Mouse (Mus musculus) myocyte (in vitro differentiated cells): ENCODE measurements at regions not wholly inside any gene's neighbourhood (a gene's known extent, or its start where the extent isn't known, plus 50 kb on each side); places are given as distances from the start of the nearest gene placed in this dataset.

Experiments used
- H3K27me3 ChIP-seq: one replicate; pipeline ENCODE4 v1.6.1; 2011; ENCODE audit not compliant: control insufficient read depth, insufficient read depth, insufficient read length
- H3K36me3 ChIP-seq: one replicate; pipeline ENCODE4 v1.6.1; 2011; ENCODE audit not compliant: control insufficient read depth, insufficient read depth
- H3K4me2 ChIP-seq: one replicate; pipeline ENCODE4 v1.6.1; 2011; ENCODE audit warnings: low read depth, control low read depth
- H3K4me3 ChIP-seq: one replicate; pipeline ENCODE4 v1.5.1; 2011; ENCODE audit warnings: mild to moderate bottlenecking, control low read depth, moderate library complexity
- H3K79me2 ChIP-seq: one replicate; pipeline ENCODE4 v1.6.1; 2011; ENCODE audit not compliant: control insufficient read depth, insufficient read depth
- H3ac ChIP-seq: one replicate; pipeline ENCODE4 v1.6.1; 2011; ENCODE audit not compliant: control insufficient read depth, insufficient read length
- CEBPB ChIP-seq: IDR thresholded peaks from 2 replicates; pipeline ENCODE4 v1.6.1; 2011; ENCODE audit warnings: mild to moderate bottlenecking, moderate library complexity; ENCODE audit not compliant: poor library complexity, insufficient read depth, severe bottlenecking
- E2F4 ChIP-seq: IDR thresholded peaks from one replicate; pipeline ENCODE4 v1.6.1; 2011; ENCODE audit warnings: mild to moderate bottlenecking, control low read depth, moderate library complexity; ENCODE audit not compliant: insufficient read depth
- MAX ChIP-seq: IDR thresholded peaks from one replicate; pipeline ENCODE4 v1.6.1; 2011; ENCODE audit warnings: low read depth, mild to moderate bottlenecking, control low read depth
- MYOD1 ChIP-seq, 3 experiments: IDR thresholded peaks; one replicate each; pipeline ENCODE4 v1.6.1; 2011; ENCODE audit warnings: control low read depth in 2 of 3, low read depth in 2 of 3, mild to moderate bottlenecking in 2 of 3, moderate library complexity in 1 of 3; ENCODE audit not compliant: insufficient read length in 2 of 3, control insufficient read depth in 1 of 3
- MYOG ChIP-seq, 3 experiments: IDR thresholded peaks; one replicate each; pipeline ENCODE4 v1.6.1; 2011; ENCODE audit warnings: control low read depth in 2 of 3, low read depth in 2 of 3, mild to moderate bottlenecking in 2 of 3; ENCODE audit not compliant: insufficient read length in 2 of 3, control insufficient read depth in 1 of 3, insufficient read depth in 1 of 3
- POLR2A ChIP-seq: IDR thresholded peaks from one replicate; pipeline ENCODE4 v1.6.1; 2011; ENCODE audit warnings: low read depth, mild to moderate bottlenecking, control low read depth, moderate library complexity; ENCODE audit not compliant: insufficient read length
- POLR2AphosphoS2 ChIP-seq: IDR thresholded peaks from one replicate; pipeline ENCODE4 v1.6.1; 2011; ENCODE audit warnings: low read depth, control low read depth; ENCODE audit not compliant: insufficient read length
- REST ChIP-seq: IDR thresholded peaks from one replicate; pipeline ENCODE4 v1.6.1; 2011; ENCODE audit warnings: mild to moderate bottlenecking, control low read depth, moderate library complexity; ENCODE audit not compliant: insufficient read depth, insufficient read length
- SRF ChIP-seq: IDR thresholded peaks from one replicate; pipeline ENCODE4 v1.6.1; 2011; ENCODE audit warnings: low read depth; ENCODE audit not compliant: control insufficient read depth, insufficient read length
- TCF12 ChIP-seq: IDR thresholded peaks from one replicate; pipeline ENCODE4 v1.6.1; 2011; ENCODE audit warnings: mild to moderate bottlenecking, control low read depth; ENCODE audit not compliant: poor library complexity, insufficient read depth, severe bottlenecking
- TCF3 ChIP-seq: IDR thresholded peaks from one replicate; pipeline ENCODE4 v1.6.1; 2011; ENCODE audit warnings: low read depth, control low read depth; ENCODE audit not compliant: insufficient read length
- USF1 ChIP-seq: IDR thresholded peaks from one replicate; pipeline ENCODE4 v1.6.1; 2011; ENCODE audit warnings: low read depth, mild to moderate bottlenecking, control low read depth, moderate library complexity

DNA sequence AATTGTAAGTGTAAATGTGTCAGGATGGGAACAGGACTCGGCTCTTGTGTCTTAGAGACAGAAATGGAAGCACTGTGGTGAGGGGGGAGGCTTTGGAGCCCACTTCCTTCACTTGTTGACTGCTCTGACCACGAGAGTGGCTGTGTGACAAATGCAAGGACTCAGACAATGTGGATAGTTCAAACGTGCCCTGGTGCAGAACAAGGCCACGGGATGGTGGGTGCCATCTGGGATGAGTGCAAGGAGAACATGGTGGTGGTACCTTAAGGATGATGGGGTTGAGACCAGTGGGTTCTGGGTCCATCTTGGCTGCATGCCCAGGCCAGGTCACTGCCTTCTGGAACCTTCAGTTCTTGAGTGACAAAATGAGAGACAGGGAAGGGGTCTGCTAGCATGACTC, 132.3 kb upstream of the Syt13 start:
- H3K4me2 ChIP-seq, result no peak overlapping the region
- no peak overlapping the region for H3K4me3 ChIP-seq
- H3ac ChIP-seq, result no peak overlapping the region
- H3K27me3 ChIP-seq, result no peaks in the 10 kb centered on the region
- no peak for TF ChIP-seq REST
- no peak for TF ChIP-seq CEBPB
- TF ChIP-seq MAX, result no peak
- no peak for TF ChIP-seq POLR2A
- no peak for TF ChIP-seq MYOG (IDR thresholded peaks at IDR 0.05; ENCODE audit: control insufficient read depth in 1 of 3, insufficient read depth in 1 of 3, insufficient read length in 2 of 3, low read depth in 2 of 3)
- no peak for TF ChIP-seq POLR2AphosphoS2
- TF ChIP-seq TCF3, result no peak
- no peak for TF ChIP-seq MYOD1 (IDR thresholded peaks at IDR 0.05; ENCODE audit: control insufficient read depth in 1 of 3, insufficient read length in 2 of 3, low read depth in 2 of 3)
- no peak for TF ChIP-seq E2F4
- no peak for TF ChIP-seq USF1
- TF ChIP-seq SRF, result no peak
- TF ChIP-seq TCF12, result no peak
- H3K79me2 ChIP-seq, result no peaks in the 10 kb centered on the region
- H3K36me3 ChIP-seq, result no peaks in the 10 kb centered on the region

DNA sequence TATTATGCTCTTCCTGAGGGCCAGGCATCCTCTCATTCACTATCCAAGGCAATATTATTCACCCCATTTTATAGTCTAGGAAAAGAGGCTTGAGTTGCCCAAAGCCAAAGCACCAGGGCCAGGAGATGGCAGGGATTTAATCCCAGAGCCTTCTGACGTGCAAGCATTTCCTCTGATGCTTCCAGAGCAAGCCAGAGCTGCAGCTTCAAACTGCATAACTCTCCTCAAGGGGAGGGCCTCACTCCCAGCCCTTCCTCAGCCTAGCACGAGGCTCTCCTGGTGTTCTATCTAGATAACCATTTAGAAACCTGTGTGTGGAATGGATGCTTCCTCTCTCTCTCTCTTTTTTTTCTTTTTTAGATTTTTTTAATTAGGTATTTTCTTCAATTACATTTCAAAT, 130.0 kb upstream of the Syt13 start:
- no peaks in the 10 kb centered on the region for H3K36me3 ChIP-seq
- no peaks in the 10 kb centered on the region for H3K79me2 ChIP-seq
- H3ac ChIP-seq, result no peak overlapping the region
- no peak for TF ChIP-seq MYOG (IDR thresholded peaks at IDR 0.05; ENCODE audit: control insufficient read depth in 1 of 3, insufficient read depth in 1 of 3, insufficient read length in 2 of 3, low read depth in 2 of 3)
- TF ChIP-seq TCF3, result no peak
- no peak for TF ChIP-seq POLR2A
- no peak for TF ChIP-seq USF1
- no peak for TF ChIP-seq POLR2AphosphoS2
- no peak for TF ChIP-seq E2F4
- no peak for TF ChIP-seq REST
- no peak for TF ChIP-seq MAX
- no peak for TF ChIP-seq MYOD1 (IDR thresholded peaks at IDR 0.05; ENCODE audit: control insufficient read depth in 1 of 3, insufficient read length in 2 of 3, low read depth in 2 of 3)
- TF ChIP-seq CEBPB, result no peak
- no peak for TF ChIP-seq TCF12
- TF ChIP-seq SRF, result no peak
- H3K27me3 ChIP-seq, result peaks cover 5% of the 10 kb centered on the region
- H3K4me3 ChIP-seq, result no peak overlapping the region
- no peak overlapping the region for H3K4me2 ChIP-seq

DNA sequence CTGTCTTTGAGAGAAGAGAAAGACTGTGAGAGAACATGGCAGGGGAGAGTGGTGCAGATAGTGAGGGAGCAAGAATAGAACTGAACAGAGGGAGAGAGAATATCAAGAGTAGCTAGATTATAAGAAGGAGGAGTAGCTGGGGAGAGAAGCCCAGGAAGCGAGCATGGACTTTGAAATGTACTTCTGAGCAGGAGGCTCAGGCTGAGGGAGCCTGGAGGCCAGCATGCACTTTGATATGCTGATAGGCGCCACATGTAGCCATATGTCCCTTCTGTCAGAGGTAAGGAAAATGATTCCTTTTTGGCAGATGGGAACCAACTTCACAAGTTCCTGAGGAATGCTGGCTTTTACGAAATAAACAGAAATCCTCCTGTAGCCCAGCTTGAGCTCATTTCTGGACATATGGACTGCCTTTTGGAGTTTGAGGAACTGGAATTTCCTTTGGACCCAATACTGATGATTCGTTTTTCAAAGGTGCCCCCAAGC, 126.9 kb upstream of the Syt13 start:
- Histone ChIP-seq H3K4me3 (no peak overlapping the region), H3K4me2 (no peak overlapping the region), H3ac (no peak overlapping the region), H3K79me2 (no peaks in the 10 kb centered on the region), H3K36me3 (no peaks in the 10 kb centered on the region), H3K27me3 (peaks cover 9% of the 10 kb centered on the region)
- TF ChIP-seq POLR2AphosphoS2, result no peak
- TF ChIP-seq MYOG (IDR thresholded peaks at IDR 0.05; ENCODE audit: control insufficient read depth in 1 of 3, insufficient read depth in 1 of 3, insufficient read length in 2 of 3, low read depth in 2 of 3), result no peak
- no peak for TF ChIP-seq TCF3
- no peak for TF ChIP-seq SRF
- TF ChIP-seq TCF12, result no peak
- TF ChIP-seq E2F4, result no peak
- no peak for TF ChIP-seq MAX
- no peak for TF ChIP-seq POLR2A
- TF ChIP-seq CEBPB, result no peak
- TF ChIP-seq MYOD1 (IDR thresholded peaks at IDR 0.05; ENCODE audit: control insufficient read depth in 1 of 3, insufficient read length in 2 of 3, low read depth in 2 of 3), result no peak
- no peak for TF ChIP-seq USF1
- TF ChIP-seq REST, result no peak

DNA sequence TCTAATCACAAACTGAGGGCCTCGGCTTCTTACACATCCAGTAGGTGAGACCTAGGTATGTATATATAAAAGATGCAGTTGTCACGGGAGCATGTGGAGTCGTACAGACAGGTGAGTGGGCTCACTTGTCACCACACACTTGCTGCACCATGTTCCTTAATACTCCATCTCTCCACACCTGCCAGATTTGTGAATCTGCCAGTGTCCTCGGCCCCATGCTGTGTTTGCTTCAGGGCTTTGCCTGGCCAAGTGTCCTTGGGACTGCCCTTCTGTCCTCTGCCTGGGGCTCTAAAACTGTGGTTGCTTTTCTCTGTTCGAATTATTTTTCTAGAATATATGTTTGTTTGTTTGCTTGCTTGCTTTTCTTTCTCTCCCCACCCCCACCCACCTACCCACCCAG, 126.0 kb upstream of the Syt13 start:
- Histone ChIP-seq H3K27me3 (peaks cover 9% of the 10 kb centered on the region), H3ac (no peak overlapping the region), H3K36me3 (no peaks in the 10 kb centered on the region), H3K4me2 (no peak overlapping the region), H3K4me3 (no peak overlapping the region), H3K79me2 (no peaks in the 10 kb centered on the region)
- TF ChIP-seq MYOG (IDR thresholded peaks at IDR 0.05; ENCODE audit: control insufficient read depth in 1 of 3, insufficient read depth in 1 of 3, insufficient read length in 2 of 3, low read depth in 2 of 3), result no peak
- TF ChIP-seq E2F4, result no peak
- no peak for TF ChIP-seq POLR2A
- no peak for TF ChIP-seq MAX
- no peak for TF ChIP-seq REST
- no peak for TF ChIP-seq USF1
- TF ChIP-seq TCF12, result no peak
- no peak for TF ChIP-seq MYOD1 (IDR thresholded peaks at IDR 0.05; ENCODE audit: control insufficient read depth in 1 of 3, insufficient read length in 2 of 3, low read depth in 2 of 3)
- no peak for TF ChIP-seq TCF3
- no peak for TF ChIP-seq CEBPB
- no peak for TF ChIP-seq POLR2AphosphoS2
- TF ChIP-seq SRF, result no peak
